Mouse (Mus musculus) heart, adult 11 months (tissue): ENCODE measurements around the gene Togaram1.
A peak's percentile ranks its signal among the peaks of the same experiment; 100 is the strongest.

Experiments used
- DNase-seq: peaks from one replicate; pipeline ENCODE4 v3.0.0; 2022

The Togaram1 gene

DNA sequence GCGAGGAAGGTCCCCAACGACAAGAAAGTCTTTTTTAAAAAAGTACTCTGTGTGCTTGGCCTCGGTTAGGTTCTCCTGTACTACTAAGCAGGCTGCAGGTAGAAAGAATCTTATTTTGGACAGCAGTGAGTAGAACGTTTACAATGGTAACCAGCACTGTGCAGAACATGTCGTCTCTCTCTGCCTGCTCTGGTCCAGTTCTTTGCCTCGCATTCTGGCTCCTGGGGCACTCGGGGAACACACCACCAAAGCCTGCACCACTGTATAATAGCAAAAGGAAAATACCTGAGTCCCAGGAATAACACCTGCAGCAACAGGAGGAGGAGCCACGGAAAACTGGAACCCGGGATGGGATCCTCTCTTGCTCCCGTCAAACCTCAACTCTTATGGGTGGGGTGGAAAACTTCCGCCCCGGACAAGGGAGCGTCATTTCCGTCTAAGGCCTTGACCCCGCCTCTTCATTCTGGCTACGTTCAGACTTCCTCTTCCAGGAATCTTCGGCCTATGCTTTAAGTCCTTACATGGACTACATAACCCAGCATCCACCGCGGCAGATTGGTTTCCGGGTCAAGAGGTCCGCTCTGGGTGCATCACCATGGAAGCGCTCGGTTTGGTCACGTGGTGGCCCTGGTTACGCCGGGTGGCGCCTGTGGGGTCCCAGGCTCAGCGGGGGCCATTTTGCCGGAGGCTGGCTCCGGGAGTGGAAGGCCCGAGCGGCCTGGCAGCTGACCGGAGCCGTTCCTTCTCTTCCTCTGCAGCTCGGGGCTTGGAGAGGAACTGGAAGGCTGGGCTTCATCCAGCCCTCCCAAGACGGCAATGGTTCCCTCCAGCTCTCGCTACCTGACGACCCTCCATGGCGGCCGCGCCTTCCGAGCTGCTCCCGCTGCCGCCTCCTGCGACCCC lies at the start of gene Togaram1, which contains the start of gene Klhl28:
TSS of gene Togaram1 (plus strand) at position 681 of the 903 bp plus-strand sequence.
TSS of gene Klhl28 (minus strand) at position 411 of the 903 bp plus-strand sequence.
- DNase-seq, result peak; percentile 100

DNA sequence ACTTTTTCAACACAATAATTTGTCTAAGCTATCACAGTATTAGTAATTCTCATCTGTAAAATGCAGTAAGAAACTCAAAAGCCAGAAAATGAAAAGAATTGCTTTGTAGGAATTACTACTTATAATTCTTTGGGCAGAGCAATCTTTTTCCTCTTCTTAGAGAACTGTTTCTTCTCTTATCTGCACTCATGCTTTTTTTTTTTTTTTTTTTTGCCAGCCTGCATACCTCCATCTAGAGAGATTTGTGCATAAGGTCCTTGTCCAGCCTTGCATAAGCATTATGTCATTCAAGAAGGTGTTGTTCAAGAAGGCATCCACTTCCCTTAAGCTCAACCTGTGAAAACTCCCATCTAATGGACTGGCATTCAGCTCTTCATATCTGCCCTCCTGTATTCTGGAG lies 48.9 kb upstream of the Togaram1 start:
- DNase-seq, result no peak

DNA sequence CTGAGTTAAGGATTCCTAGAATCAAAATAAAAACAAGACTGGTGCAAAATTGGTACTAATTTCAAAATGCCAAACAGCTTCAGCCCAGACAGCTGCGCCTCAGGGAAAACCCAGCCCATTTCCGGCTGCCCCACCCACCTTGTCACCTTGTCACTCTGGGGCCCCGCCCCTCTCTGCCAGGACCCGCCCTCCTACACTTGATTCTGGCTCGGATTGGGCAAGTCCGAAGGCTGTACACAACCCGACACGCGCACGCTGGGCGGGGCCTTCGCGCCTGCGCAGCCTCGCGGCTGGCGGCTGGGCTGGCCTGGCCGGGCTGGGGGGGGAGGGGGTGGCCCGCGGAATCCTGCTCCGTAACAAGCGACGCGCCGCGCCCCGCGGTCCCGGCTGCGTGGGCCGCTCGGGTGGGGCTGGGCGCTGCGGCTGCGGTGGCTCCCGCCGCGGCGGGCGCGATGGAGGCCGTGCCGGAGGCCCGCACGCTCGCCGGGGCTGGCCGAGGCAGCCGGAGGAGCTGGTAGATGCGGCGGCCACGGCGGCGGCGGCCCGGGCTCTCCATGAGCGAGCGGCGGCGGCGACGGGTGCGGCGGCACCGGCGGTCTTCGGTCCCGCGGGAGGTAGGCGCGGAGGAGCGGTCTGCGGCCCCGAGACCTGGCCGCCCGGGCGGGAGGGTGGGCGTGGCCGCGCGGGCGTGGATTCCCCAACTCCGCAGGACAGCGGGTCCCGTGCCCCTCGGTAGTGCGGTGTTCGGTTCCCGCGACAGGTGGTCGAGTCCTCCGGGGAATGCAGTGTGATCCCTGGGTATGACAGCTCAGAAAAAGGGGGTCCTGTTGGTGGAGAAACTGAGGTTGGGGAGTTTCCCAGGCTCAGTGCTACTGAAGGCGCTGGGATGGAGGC lies 47.8 kb upstream of the Togaram1 start, which contains the start of gene Gm527:
TSS of gene Gm527 (plus strand) at position 329 of the 894 bp plus-strand sequence.
- DNase-seq, result peak; percentile 100

GRCm38 (mm10) chr12:64937493-64937892 lies 28.1 kb upstream of the Togaram1 start:
- no peak for DNase-seq

DNA sequence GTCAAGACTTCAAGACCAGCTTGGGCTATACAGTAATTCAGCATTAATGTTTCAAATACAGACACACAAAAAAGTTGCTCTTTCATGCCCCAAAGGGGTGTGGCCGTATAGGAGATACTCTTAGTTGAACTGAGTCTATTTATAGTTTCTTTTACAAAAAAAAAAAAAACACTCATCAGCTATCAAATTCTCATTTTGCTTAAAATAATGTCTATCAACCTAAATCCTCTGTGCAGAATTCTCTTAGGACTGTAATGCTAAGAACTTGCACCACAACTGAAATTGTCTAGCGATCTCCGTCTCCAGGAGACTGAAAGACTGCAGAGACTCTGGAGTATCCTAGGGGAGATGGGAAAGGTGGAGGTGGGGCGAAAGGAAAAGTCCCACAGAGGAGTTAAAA lies 1.0 kb upstream of the Togaram1 start:
- DNase-seq, result no peak

- no peak for DNase-seq
Measured at GRCm38 (mm10) chr12:64966101-64966631, 562 bp downstream of the Togaram1 start.

DNA sequence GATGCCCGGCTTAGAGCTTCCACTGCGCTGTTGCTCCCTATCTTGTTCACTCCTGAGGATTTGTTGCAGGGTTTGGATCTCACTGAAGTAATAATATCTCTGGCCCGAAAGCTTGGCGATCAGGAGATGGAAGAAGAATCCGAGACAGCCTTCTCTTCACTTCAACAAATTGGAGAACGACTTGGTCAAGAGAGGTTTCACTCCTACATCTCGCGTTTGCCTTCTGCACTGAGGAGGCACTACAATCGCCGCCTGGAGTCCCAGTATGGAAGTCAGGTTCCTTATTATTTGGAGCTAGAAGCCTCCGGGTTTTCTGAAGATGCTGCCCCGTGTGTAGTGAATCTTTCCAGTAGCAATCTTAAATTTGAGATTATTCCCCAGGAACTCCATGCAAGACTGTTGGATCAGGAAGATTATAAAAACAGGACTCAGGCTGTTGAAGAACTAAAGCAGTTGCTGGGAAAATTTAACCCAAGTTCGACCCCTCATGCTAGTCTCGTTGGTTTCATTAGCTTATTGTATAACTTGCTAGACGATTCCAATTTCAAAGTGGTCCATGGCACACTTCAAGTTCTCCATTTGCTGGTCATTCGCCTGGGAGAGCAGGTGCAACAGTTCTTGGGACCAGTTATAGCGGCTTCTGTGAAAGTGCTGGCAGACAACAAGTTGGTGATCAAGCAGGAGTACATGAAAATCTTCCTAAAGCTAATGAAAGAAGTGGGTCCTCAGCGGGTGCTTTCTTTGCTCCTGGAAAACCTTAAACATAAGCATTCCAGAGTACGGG lies 1.2 kb downstream of the Togaram1 start:
- peak; percentile 74 for DNase-seq

GRCm38 (mm10) chr12:64967470-64967869 lies 1.9 kb downstream of the Togaram1 start:
- peak; percentile 88 for DNase-seq

DNA sequence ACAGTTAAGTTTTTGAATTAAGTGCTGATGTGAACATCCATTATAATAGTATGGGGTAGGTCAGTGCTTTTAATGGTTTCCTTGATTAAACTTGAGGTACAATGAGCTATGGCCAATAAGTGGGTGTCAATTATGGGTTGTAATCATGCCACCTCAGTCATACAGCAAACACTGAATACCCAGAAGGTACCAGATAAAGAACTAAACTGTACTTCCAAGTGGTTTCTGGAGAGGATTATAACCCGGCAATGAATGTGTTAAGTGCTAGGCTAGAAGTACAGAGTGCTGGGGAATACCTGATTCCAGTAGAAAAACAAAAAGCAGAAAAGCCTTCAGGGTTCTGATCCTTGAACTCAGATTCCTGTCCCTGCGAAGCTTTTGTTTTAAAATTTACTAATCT lies 2.5 kb downstream of the Togaram1 start:
- DNase-seq, result no peak

DNA sequence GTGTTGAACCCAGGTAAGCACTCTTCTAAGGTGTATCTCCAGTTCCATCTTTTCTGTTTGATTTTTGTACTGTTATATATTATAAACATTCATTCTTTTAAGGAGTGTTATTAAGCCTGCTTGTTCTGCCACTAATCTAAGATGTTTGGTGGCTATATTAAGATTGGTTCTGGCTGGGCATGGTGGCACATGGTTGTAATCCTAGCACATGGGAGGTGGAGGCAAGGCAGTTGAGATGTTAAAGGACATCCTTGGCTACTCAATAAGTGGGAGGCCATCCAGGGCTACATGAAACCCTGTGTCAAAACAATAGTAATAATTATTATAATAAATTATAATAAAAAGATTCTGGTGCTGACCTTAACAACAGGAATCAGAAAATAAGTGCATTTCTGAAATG lies 5.8 kb downstream of the Togaram1 start:
- DNase-seq, result no peak

GRCm38 (mm10) chr12:64972063-64972462 lies 6.5 kb downstream of the Togaram1 start:
- no peak for DNase-seq

GRCm38 (mm10) chr12:64975558-64975957 lies 10.0 kb downstream of the Togaram1 start:
- DNase-seq, result no peak

GRCm38 (mm10) chr12:64976191-64976590 lies 10.6 kb downstream of the Togaram1 start:
- no peak for DNase-seq

DNA sequence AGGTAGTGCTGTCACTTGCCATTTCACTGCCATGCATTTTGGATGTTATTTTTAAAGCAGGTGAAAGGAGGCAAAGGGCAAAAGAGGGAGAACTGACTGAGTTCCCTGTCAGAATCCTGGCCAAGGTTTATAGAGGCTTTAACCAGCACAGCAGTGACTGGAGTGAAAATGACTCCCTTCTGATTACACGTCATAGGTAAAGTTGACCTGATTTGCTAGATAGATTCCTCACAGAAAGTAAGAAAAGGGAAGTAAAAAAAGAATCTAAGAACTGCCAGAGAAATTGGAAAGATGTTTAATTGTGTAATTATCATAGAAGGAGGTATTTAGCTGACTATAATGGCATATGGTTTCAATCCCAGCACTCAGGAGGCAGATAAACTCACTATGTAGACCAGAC lies 11.9 kb downstream of the Togaram1 start:
- DNase-seq, result no peak

DNA sequence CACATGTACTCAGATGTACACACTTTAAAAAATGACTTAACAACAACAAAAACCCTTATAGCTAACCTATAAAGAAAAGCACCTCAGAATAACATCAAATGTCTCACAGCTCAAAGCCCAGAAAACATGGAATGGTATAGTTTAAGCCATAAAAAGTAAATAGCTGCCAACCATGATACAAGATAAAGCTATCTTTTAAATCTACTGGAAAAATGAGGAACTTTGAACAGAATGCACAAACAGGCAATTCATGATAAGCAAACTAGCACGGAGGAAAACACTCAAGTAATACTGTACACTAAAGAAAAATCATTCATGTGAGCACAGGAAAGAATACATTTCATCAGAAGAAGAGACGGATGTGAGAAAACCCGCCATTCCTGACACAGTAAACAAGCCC lies 42.1 kb downstream of the Togaram1 start:
- DNase-seq, result no peak

DNA sequence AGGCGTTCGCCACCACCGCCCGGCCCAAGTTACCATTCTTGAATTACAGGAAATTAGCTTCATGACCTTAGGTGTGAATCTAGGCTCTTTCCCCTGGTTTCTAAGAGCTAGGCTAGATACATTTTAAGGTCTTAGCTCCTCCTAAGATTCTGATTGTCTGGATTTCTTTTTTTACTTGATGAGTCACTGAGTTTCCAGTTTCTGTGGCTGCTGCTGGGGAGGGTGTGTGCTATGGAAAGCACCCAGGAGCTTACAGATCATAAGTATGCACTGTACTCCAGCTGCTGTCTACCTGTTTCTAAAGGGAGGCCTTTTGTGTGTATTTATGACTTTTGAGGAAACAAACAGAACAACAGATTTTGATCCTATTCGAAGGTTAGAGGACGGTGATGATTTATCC lies 57.2 kb downstream of the Togaram1 start:
- no peak for DNase-seq

- no peak for DNase-seq
Measured at GRCm38 (mm10) chr12:65035839-65036189, 70.2 kb downstream of the Togaram1 start.

GRCm38 (mm10) chr12:65036190-65036870 lies 70.7 kb downstream of the Togaram1 start, which contains the start of gene Prpf39:
Prpf39 (plus strand) TSS chr12:65036333.
- DNase-seq, result peak; percentile 99

GRCm38 (mm10) chr12:65036892-65037545 lies 71.4 kb downstream of the Togaram1 start:
- DNase-seq, result no peak

- DNase-seq, result no peak
Measured at GRCm38 (mm10) chr12:65037546-65037937, 71.9 kb downstream of the Togaram1 start.

DNA sequence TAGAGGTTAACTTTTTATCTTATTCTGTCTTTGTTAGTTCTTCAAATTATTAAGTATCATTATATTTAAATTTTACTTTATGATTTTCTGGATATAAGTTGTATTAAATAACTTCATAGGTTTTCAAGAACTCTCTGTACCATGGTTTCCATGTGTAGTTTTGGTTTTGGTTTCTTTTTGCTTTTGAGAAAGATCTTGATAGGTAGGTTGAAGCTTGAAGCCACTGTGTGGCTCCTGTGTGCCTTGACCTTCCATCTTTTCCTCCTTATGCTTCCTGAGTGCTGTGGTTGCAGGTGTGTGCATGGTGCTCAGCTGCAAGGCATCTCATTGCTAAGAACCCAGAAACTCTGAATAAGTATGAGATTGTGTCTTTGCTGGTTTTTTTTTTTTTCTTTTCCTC lies 83.2 kb downstream of the Togaram1 start:
- no peak for DNase-seq
